Mouse (Mus musculus) kidney, embryonic 14.5 days (tissue): ENCODE results near the gene Med16. TPM values are rescaled to one million over a fixed set of nuclear protein-coding genes. Genes with fewer than 3 reads are reported as not detected.
A peak's percentile ranks its signal among the peaks of the same experiment; 100 is the strongest.

ENCODE experiments used
- ATAC-seq: fragments of 200-750 bp; cut with Nextera tagmentation; 2 replicates; pipeline ENCODE4 v1.8.0; 2017; ENCODE audit warnings: moderate number of reproducible peaks, mild to moderate bottlenecking, moderate TSS enrichment, moderate library complexity; ENCODE audit not compliant: low FRiP score, low TSS enrichment
- H3K27ac ChIP-seq: fragments of 300-500 bp; sonication (generic); 2 replicates; pipeline ENCODE4 v1.5.1; 2014; ENCODE audit warnings: low read depth, mild to moderate bottlenecking, low read length, moderate library complexity, mixed read lengths
- H3K27me3 ChIP-seq: fragments of 300-500 bp; sonication (generic); 2 replicates; pipeline ENCODE4 v1.6.1; 2014; ENCODE audit warnings: mild to moderate bottlenecking, low read length; ENCODE audit not compliant: control insufficient read depth, insufficient read depth
- H3K36me3 ChIP-seq: fragments of 300-500 bp; sonication (generic); 2 replicates; pipeline ENCODE4 v1.6.1; 2014; ENCODE audit warnings: low read length, mixed read lengths; ENCODE audit not compliant: control insufficient read depth, insufficient read depth
- H3K4me1 ChIP-seq: fragments of 300-500 bp; sonication (generic); 2 replicates; pipeline ENCODE4 v1.6.1; 2014; ENCODE audit warnings: low read length, mixed read lengths; ENCODE audit not compliant: control insufficient read depth, insufficient read depth
- H3K4me2 ChIP-seq: fragments of 300-500 bp; sonication (generic); replicated peaks from 2 replicates; pipeline ENCODE4 v1.6.1; 2014; ENCODE audit warnings: low read depth, mild to moderate bottlenecking, low read length
- H3K4me3 ChIP-seq: fragments of 300-500 bp; sonication (generic); 2 replicates; pipeline ENCODE4 v1.5.1; 2014; ENCODE audit warnings: mild to moderate bottlenecking, low read length
- H3K9ac ChIP-seq: fragments of 300-500 bp; sonication (generic); 2 replicates; pipeline ENCODE4 v1.6.1; 2014; ENCODE audit warnings: low read depth, mild to moderate bottlenecking, low read length, moderate library complexity
- H3K9me3 ChIP-seq: fragments of 300-500 bp; sonication (generic); 2 replicates; pipeline ENCODE4 v1.6.1; 2016; ENCODE audit warnings: low read length; ENCODE audit not compliant: control insufficient read depth
- WGBS: fragments of 180-500 bp; shearing (Covaris S2); extraction: QIAGEN DNeasy Blood & Tissue Kit; methylation state at CpG from one replicate; pipeline ENCODE4 v1.1.7; 2014; 5-methylcytosine and 5-hydroxymethylcytosine counted together
- polyA plus RNA-seq: library from polyadenylated mRNA; unstranded; fragments of >200 nt; fragmentation: Nextera tagmentation; extraction: Ambion mirVana; gene quantifications from 2 replicates; pipeline ENCODE4 v1.2.1, GENCODE M21; 2014

The Med16 gene
- polyA plus RNA-seq, 1 experiment from 2014 or later: 61.2 TPM

DNA sequence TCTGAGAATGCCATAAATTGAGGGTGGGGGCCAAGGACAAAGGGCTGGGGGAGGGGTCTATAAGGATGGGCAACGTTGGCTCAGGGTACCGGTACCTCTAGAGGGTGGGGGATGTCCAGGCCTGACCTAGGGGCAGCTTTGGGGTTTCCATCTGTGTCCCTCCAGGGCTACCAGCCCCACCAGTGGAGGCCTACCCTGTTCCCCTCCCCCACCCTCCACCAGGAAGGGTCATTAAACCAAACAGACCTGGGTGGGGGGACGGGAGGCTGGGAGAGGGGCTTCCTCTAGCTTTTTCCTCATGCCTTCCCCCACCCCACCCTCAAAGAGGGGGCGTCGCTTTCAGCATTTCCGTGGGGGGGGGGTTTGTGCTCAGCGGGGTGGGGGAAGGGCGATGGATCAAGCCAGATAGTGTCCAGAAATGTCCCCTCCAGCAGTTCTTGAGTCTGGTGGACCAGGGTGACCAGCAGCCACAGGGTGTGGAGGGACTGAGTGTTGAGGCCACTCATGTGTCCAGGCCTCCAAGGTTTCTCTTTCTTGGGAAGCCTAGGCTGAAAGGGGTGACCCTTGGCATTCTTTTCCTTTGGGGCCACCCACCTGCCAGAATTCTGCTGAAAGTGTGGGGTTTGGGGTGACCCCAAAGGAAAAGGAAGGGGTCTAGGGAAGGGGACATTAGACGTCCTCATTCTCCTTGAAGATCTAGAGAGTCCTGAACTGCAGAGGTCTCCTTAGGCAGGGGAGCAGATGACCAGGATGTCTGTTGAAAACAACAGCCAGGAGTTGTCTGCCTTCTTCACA is 20.4 kb upstream of the Med16 start:
- peak overlapping the region; percentile 88 for H3K4me2 ChIP-seq
- H3K9ac ChIP-seq: peak overlapping the region; percentile 83
- peaks cover 50% of the 10 kb centered on the region for H3K4me1 ChIP-seq
- peak overlapping the region; percentile 97 for H3K27ac ChIP-seq
- H3K36me3 ChIP-seq: peaks cover 25% of the 10 kb centered on the region
- peak overlapping the region; percentile 74 for H3K4me3 ChIP-seq
- no peaks in the 10 kb centered on the region for H3K9me3 ChIP-seq
- no peak for ATAC-seq
- 12% methylated on average over 8 of the region's 9 CpGs for WGBS
- H3K27me3 ChIP-seq: no peaks in the 10 kb centered on the region

DNA sequence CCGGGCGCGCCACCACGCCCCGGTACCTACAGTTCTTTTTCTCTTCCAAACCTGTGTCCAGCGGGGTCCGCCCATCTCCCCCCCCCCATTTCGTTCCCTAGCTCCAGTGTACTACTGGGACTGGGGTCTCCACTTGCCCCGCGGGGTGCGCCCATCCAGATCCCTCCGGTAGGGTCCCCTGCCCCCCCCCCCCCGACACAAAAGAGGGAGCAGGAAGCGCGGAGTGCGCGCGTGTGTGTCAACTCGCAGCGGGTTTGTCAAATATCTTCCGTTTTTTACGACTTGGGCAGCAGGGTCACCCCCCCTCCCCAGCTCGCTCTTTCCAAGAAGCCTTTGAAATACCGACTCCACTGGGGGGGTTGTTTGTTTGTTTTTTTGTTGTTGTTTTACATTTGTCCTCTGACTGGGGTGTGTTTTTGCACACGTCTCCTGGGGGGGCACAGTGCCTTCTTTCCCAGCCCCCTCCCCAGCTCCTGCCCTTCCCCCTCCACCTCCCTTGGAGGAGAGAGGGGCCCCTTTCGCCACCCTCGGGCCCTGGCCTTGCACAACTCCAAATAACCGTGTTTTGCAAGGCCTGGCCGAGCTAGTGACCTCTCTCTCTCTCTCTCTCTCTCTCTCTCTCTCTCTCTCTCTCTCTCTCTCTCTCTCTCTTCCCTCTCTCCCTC is 19.4 kb upstream of the Med16 start:
- WGBS: under 1% methylated on average over 29 of the region's 29 CpGs
- ATAC-seq: 0 out of 2 replicates have a peak, but pooled peaks have one; percentile 3

GRCm38 (mm10) chr10:79927324-79928029 is 18.8 kb upstream of the Med16 start:
- ATAC-seq: peak; percentile 47

More for the DNA sequence above, 19.4 kb upstream of the Med16 start:
- H3K4me1 ChIP-seq: peaks cover 40% of the 10 kb centered on the region
- H3K27me3 ChIP-seq: peaks cover 2% of the 10 kb centered on the region; the same call in 1 of the 2 replicates
- no peaks in the 10 kb centered on the region for H3K9me3 ChIP-seq
- H3K9ac ChIP-seq: peak overlapping the region; percentile 83
- H3K4me3 ChIP-seq: peak overlapping the region; percentile 74
- H3K36me3 ChIP-seq: peaks cover 19% of the 10 kb centered on the region
- H3K4me2 ChIP-seq: peak overlapping the region; percentile 88
- H3K27ac ChIP-seq: peak overlapping the region; percentile 97

GRCm38 (mm10) chr10:79926491-79927323 is 18.0 kb upstream of the Med16 start, which contains the start of gene Arid3a:
Gene Arid3a (plus strand): TSS chr10:79927043.
- H3K4me1 ChIP-seq: peaks cover 28% of the 10 kb centered on the region
- ATAC-seq: peak; percentile 70
- H3K27ac ChIP-seq: peak within 1 kb of the TSS; percentile 97
- H3K9ac ChIP-seq: peak within 1 kb of the TSS; percentile 83
- H3K36me3 ChIP-seq: peaks cover 11% of the 10 kb centered on the region
- H3K9me3 ChIP-seq: no peaks in the 10 kb centered on the region
- WGBS: under 1% methylated on average over 63 of the region's 63 CpGs
- H3K4me2 ChIP-seq: peak within 1 kb of the TSS; percentile 88
- peak within 1 kb of the TSS; percentile 74 for H3K4me3 ChIP-seq
- peaks cover 15% of the 10 kb centered on the region for H3K27me3 ChIP-seq

More at GRCm38 (mm10) chr10:79927324-79928029, 18.8 kb upstream of the Med16 start:
- peak overlapping the region; percentile 88 for H3K4me2 ChIP-seq
- peak overlapping the region; percentile 83 for H3K9ac ChIP-seq
- H3K36me3 ChIP-seq: peaks cover 19% of the 10 kb centered on the region
- H3K4me3 ChIP-seq: peak overlapping the region; percentile 74
- WGBS: under 1% methylated on average over 52 of the region's 54 CpGs
- H3K9me3 ChIP-seq: no peaks in the 10 kb centered on the region
- peaks cover 33% of the 10 kb centered on the region for H3K4me1 ChIP-seq
- peaks cover 8% of the 10 kb centered on the region for H3K27me3 ChIP-seq
- H3K27ac ChIP-seq: peak overlapping the region; percentile 97

DNA sequence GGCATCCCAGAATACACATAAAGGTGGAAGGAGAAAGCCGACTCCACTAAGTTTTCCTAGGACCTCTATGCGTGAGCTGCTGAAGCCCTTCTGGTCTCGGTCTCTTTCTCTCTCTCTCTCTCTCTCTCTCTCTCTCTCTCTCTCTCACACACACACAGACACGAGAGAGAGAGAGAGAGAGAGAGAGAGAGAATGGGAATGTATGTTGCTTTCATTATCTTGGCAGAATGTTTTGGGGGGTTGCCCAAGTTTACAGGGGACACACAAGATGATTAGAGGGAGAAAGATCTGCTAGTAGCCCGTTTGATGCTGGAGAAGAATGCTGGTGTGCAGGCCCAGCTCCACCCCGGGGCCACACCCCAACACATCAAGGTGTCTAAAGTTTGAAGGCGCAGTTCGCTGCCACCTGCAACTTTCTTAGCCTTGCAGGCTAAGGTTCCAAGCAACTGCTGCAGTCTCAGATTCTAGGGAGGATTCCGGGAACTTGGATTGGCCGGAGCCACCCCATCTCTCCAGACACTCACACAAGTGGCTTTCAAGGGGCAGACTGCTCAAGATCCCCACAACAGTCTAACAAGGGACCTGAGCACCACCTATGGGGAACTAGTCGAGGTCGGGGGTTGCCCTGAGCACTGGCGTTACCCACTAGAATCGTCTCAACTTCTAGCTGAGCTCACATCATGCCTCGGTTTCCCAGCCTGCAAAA is 17.2 kb upstream of the Med16 start:
- Histone ChIP-seq H3K27ac (peak overlapping the region; percentile 97; the same call in 1 of the 2 replicates), H3K4me3 (peak overlapping the region; percentile 74), H3K9me3 (no peaks in the 10 kb centered on the region), H3K27me3 (peaks cover 23% of the 10 kb centered on the region), H3K36me3 (peaks cover 4% of the 10 kb centered on the region), H3K4me1 (peaks cover 32% of the 10 kb centered on the region), H3K4me2 (peak overlapping the region; percentile 88), H3K9ac (peak overlapping the region; percentile 83)
- 9% methylated on average over 15 of the region's 15 CpGs for WGBS
- peak; percentile 2; the same call in 1 of the 2 replicates for ATAC-seq

DNA sequence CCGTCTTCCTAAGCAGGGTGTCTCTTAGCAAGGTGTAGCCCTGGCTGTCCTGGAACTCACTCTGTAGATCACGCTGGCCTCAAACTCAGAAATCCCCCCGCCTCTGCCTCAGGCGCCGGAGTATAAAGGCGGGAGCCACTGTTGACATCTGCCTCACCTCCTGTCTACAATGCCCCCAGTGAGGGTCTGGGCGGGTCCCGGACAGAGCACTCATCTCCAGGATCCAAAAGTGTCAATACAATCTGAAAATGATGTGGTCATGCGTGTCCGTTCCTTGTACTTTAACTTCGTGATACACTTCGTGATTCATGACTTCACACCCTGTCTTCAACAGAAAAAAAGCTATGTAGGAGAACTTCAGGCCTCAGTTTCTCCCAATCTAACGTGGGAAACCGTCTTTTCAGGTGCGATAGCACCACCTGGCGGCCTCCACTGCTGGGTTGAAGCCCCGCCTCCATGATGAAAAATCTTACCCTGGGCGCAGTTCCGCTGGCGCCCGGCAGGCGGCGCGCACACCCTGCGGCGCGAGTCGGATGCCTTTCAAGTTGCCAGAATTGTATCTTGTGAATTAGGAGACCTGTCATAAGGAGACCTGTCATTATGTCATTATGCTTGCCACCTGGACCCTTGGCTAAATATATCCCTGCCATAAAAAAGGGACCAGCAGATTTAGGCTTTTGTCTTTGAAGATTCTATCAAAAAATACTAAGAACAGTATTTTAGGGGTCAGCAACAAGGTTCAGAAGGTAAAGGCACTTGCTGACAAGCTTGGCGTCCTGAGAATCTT is 16.5 kb upstream of the Med16 start:
- Histone ChIP-seq H3K27ac (no peak overlapping the region), H3K36me3 (no peaks in the 10 kb centered on the region), H3K27me3 (peaks cover 31% of the 10 kb centered on the region), H3K4me2 (no peak overlapping the region; the same call in 1 of the 2 replicates), H3K4me3 (no peak overlapping the region), H3K4me1 (peaks cover 37% of the 10 kb centered on the region), H3K9ac (no peak overlapping the region), H3K9me3 (no peaks in the 10 kb centered on the region)
- no peak for ATAC-seq
- 12% methylated on average over 29 of the region's 29 CpGs for WGBS

DNA sequence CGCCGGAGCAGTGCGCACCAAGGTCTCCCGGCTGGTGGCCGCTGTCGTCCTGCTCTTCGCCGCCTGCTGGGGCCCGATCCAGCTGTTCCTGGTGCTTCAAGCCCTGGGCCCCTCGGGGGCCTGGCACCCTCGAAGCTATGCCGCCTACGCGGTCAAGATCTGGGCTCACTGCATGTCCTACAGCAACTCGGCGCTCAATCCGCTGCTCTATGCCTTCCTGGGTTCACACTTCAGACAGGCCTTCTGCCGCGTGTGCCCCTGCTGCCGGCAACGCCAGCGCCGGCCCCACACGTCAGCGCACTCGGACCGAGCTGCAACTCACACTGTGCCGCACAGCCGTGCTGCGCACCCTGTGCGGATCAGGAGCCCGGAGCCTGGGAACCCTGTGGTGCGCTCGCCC is 12.8 kb upstream of the Med16 start:
- Histone ChIP-seq H3K36me3 (no peaks in the 10 kb centered on the region), H3K4me3 (peak overlapping the region; percentile 20), H3K4me1 (peaks cover 27% of the 10 kb centered on the region), H3K4me2 (peak overlapping the region; percentile 46), H3K9ac (peak overlapping the region; percentile 40), H3K27ac (no peak overlapping the region), H3K27me3 (peaks cover 58% of the 10 kb centered on the region), H3K9me3 (no peaks in the 10 kb centered on the region)
- ATAC-seq: no peak
- WGBS: 1% methylated on average over 34 of the region's 34 CpGs
